Mouse (Mus musculus) ES-E14 (cell line): Measurements from ENCODE around the gene Ociad2.
A peak's percentile ranks its signal among the peaks of the same experiment; 100 is the strongest.

Experiments used
- CHD2 ChIP-seq: IDR thresholded peaks from 2 replicates; pipeline ENCODE4 v1.6.1; 2014; ENCODE audit warnings: mild to moderate bottlenecking, low read depth, low read length, inconsistent platforms
- HCFC1 ChIP-seq: IDR thresholded peaks from 2 replicates; pipeline ENCODE4 v1.6.1; 2012; ENCODE audit warnings: low read length, inconsistent platforms, borderline replicate concordance; ENCODE audit not compliant: insufficient read depth
- MAFK ChIP-seq: IDR thresholded peaks from 2 replicates; pipeline ENCODE4 v1.6.1; 2014; ENCODE audit warnings: mild to moderate bottlenecking, low read depth, low read length, inconsistent platforms; ENCODE audit not compliant: insufficient read depth
- ZC3H11A ChIP-seq: IDR thresholded peaks from 2 replicates; pipeline ENCODE4 v1.6.1; 2012; ENCODE audit warnings: low read depth, mild to moderate bottlenecking, inconsistent platforms, low read length, borderline replicate concordance
- ZNF384 ChIP-seq: IDR thresholded peaks from 2 replicates; pipeline ENCODE4 v1.6.1; 2012; ENCODE audit warnings: low read depth, low read length, inconsistent platforms

GRCm38 (mm10) chr5:73292502-73293457 lies 48.0 kb downstream of the Ociad2 start, which contains the start of gene Ociad1:
- TF ChIP-seq ZNF384, result peak; percentile 70
- no peak for TF ChIP-seq CHD2
- TF ChIP-seq ZC3H11A, result no peak
- peak; percentile 74; the same call in 1 of the 2 replicates for TF ChIP-seq HCFC1
- no peak for TF ChIP-seq MAFK
